Mouse (Mus musculus) embryonic stem cell, embryonic (primary cell): Measurements from ENCODE around the gene BC005537.
"Not testable (repeated sequence)": the region's sequence is repeated elsewhere in the genome, so short reads cannot be mapped to it uniquely, and the experiment has no call there.

Source experiments
- CTCF ChIA-PET, 4 experiments: fragments of 300-600 bp in 2 of 4; fragments of 350-600 bp in 2 of 4; sonication (Branson Sonifier 250); formaldehyde crosslinking; loops; one replicate each; lab custom pipeline; 2022; ENCODE audit warnings: inconsistent platforms in 2 of 4; lab: Charles Lee
- POLR2A ChIA-PET, 4 experiments: fragments of 300-600 bp in 2 of 4; fragments of 350-600 bp in 2 of 4; sonication (Branson Sonifier 250); formaldehyde crosslinking; loops; one replicate each; lab custom pipeline; 2022; ENCODE audit warnings: antibody characterized with exemption in 4 of 4, inconsistent platforms in 1 of 4; lab: Charles Lee

The BC005537 gene

GRCm38 (mm10) chr13:24825587-24825986 lies 24.1 kb downstream of the BC005537 start:
- CTCF ChIA-PET, result no interaction called here
- POLR2A ChIA-PET, result interaction anchor here in 2 of 4 experiments (0.9 to 13.9 kb wide), 9 partner anchors 9 to 38 kb away, joined by 3 to 200 read pairs (median 6); partner anchors contain the start of genes D130043K22Rik (in 1 of the 2) and Tdp2 (in 1 of the 2)

DNA sequence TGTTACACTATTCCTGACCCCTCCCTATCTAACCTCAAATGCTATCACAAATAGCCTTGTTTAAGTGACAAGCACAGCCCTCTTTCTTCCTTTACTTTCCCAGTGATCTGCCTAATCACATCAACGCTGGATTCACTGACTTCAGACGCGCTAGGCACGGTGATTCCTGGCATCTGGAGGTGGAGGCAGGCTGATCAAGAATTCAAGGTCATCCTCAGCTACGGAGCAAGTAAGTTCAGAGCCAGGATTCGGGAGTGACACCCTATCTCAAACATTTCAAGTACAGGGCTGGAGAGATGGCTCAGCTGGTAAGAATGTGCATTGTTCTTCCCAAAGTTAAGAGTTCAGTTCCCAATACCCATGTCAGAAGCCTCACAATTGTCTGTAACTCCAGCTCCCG lies 24.7 kb downstream of the BC005537 start:
- CTCF ChIA-PET, result no interaction called here
- POLR2A ChIA-PET, result interaction anchor here in 3 of 4 experiments (0.5 to 13.9 kb wide), 9 partner anchors 8 to 127 kb away, joined by 3 to 200 read pairs (median 4); partner anchors contain the start of genes D130043K22Rik (in 1 of the 3) and Tdp2 (in 1 of the 3)

- ChIA-PET CTCF (no interaction called here), POLR2A (interaction anchor here in 1 of 4 experiments (1.4 to 2.3 kb wide), 2 partner anchors 15 to 30 kb away, joined by 5 to 9 read pairs; no protein-coding TSS in a partner anchor)
Observed at GRCm38 (mm10) chr13:24830756-24831352, 29.4 kb downstream of the BC005537 start.

- ChIA-PET POLR2A (interaction anchor here (0.6 to 14.8 kb wide), 24 partner anchors 9 to 269 kb away, joined by 3 to 200 read pairs (median 4); partner anchors contain the start of genes D130043K22Rik (in 2 of the 4), Aldh5a1 (in 1 of the 4) and Gmnn (in 1 of the 4)), CTCF (no interaction called here)
Observed at GRCm38 (mm10) chr13:24831353-24832130, 30.1 kb downstream of the BC005537 start, which contains the start of the genes Acot13 and Tdp2. Gene Acot13, minus strand, starts transcription at chr13:24831540. Gene Tdp2, plus strand, starts transcription at chr13:24831679.

DNA sequence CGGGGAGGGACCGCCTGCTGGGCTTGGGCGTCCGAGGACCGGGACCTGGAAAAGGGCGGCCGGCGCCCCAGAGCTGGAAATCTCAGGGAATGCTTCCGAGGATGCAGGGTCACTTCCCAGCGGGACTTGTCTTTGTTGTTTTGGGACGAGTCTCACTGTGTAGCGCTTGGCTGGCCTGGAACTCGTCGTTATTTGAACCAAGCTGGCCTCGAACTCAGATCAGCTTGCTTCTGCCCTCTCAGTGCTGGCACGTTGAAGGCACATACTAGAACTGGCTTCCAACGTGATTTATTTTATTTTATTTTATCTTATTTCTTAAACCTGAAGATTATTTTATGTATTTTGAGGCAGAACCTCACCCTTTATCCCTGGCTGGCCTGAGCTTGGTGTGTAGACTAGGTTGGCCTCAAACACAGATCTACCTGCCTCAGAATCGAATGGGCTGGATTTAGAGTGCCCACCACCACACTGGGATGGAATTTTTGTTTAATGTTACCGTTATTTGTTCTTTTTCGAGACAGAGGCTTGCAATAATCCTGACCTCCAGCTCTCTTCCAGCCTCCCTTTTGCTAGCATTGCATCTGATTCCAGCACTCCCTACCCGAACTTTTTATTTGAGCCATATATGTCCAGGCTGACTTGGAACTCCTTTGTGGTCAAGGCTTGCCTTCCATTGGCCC lies 30.8 kb downstream of the BC005537 start:
- CTCF ChIA-PET, result interaction anchor here in 1 of 4 experiments (0.6 kb wide), 1 partner anchor 101 kb away, joined by 4 read pairs; no protein-coding TSS in a partner anchor
- POLR2A ChIA-PET, result interaction anchor here (0.6 to 14.8 kb wide), 27 partner anchors 8 to 270 kb away, joined by 3 to 200 read pairs (median 4); partner anchors contain the start of genes D130043K22Rik (in 2 of the 4), Aldh5a1 (in 1 of the 4) and Gmnn (in 1 of the 4)

DNA sequence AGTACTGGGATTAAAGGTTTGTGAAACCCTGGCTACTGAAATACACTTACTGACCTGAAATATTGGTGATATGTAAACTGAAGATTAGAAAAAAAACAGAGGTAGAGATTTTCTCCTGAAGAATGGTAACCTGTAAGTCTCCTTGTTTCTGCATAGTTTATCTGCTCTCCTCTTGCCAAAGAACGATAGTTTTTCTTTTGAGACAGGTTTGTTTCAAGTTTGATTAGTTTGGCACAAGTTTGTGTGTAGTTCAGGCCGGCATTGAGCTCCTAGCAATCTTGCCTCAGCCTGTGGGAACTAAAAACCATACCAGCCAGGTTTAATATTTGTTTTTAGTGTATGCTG lies 31.3 kb downstream of the BC005537 start:
- ChIA-PET POLR2A (interaction anchor here (0.6 to 14.8 kb wide), 25 partner anchors 10 to 119 kb away, joined by 3 to 200 read pairs (median 4); partner anchors contain the start of genes D130043K22Rik (in 2 of the 4), Aldh5a1 (in 1 of the 4) and Gmnn (in 1 of the 4)), CTCF (no interaction called here)

DNA sequence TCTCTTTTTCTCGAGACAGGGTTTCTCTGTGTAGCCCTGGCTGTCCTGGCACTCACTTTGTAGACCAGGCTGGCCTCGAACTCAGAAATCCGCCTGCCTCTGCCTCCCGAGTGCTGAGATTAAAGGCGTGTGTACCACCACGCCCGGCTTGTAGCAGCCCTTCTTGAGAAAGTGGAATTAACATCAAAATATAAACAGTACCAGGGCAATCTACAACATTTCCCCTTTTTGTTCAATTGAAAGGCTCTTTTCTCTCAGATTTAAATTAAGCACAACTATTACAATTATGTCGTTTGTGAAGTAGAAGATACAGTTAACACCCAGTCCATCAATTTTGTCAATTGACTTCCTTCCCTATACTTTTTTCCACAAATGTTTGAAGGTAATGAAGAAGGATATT lies 36.3 kb downstream of the BC005537 start:
- CTCF ChIA-PET, result not testable (repeated sequence)
- POLR2A ChIA-PET, result interaction anchor here in 3 of 4 experiments (0.7 to 14.8 kb wide), 15 partner anchors 9 to 1254 kb away, joined by 3 to 200 read pairs (median 4); partner anchors contain the start of gene D130043K22Rik (in 1 of the 3)

- ChIA-PET CTCF (interaction anchor here in 1 of 4 experiments (1.2 kb wide), 1 partner anchor 23 kb away, joined by 3 read pairs; no protein-coding TSS in a partner anchor), POLR2A (interaction anchor here in 3 of 4 experiments (0.5 to 14.8 kb wide), 26 partner anchors 8 to 148 kb away, joined by 3 to 200 read pairs (median 4); partner anchors contain the start of genes Acot13 (in 1 of the 3), Aldh5a1 (in 1 of the 3), Gmnn (in 1 of the 3) and Tdp2 (in 1 of the 3))
Observed at GRCm38 (mm10) chr13:24839831-24840230, 38.4 kb downstream of the BC005537 start.

GRCm38 (mm10) chr13:24841702-24842101 lies 40.2 kb downstream of the BC005537 start:
- POLR2A ChIA-PET, result interaction anchor here (0.6 to 14.8 kb wide), 9 partner anchors 19 to 1049 kb away, joined by 3 to 200 read pairs (median 3); no protein-coding TSS in a partner anchor
- CTCF ChIA-PET, result no interaction called here

DNA sequence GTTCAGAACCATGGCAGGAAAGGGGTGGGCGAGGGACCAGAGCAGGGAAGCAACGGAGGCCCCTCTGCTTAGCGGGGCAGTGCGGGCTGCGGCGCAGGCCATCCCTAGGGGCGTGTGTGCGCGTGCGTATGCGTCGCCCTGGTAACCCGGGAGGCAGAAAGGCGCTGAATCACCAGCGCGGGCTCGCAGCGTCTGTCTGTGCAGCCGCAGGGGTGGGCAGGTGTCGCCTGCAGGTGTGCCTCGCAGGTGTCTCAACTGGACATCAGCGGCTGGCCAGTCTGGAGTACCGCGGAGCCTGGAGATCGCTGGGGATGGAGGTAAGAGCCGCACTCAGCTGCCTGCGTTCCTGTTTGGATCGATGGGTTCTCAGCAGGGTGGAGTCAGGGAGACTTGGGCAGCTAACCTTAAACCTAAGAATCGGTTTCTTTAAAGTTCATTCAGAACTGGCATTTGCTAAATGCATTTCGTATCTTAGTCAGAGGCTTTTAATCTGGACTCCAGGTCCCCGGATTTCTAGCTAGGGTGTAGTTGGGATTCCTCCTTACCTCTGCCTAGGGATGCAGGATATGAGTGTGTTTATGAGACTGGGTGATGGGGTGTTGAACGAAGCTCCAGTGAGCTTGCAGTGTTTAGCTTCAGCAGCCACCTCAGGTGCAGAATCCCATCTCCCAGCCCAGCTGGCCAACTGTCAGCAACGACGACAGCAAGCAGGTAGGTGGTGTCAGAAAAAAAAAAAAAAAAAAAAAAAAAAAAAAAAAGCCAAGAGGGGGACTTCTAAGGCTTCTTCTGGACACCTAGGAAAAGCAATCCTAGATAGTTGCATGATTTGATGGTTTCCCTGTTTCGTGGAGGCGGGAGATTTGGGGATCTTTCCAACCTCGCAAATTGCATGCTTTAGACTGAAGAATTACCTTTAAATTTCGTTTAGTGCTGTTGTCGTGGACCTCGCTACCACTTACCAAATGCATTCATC lies 43.8 kb downstream of the BC005537 start, which contains the start of gene D130043K22Rik:
TSS of gene D130043K22Rik (plus strand) at position 153 of the 973 bp plus-strand sequence.
- CTCF ChIA-PET, result interaction anchor here in 2 of 4 experiments (0.6 to 0.8 kb wide), 3 partner anchors 31 to 92 kb away, joined by 3 read pairs; no protein-coding TSS in a partner anchor
- POLR2A ChIA-PET, result interaction anchor here in 3 of 4 experiments (0.6 to 14.8 kb wide), 11 partner anchors 8 to 279 kb away, joined by 3 to 200 read pairs (median 5); no protein-coding TSS in a partner anchor

GRCm38 (mm10) chr13:24849318-24849717 lies 47.9 kb downstream of the BC005537 start:
- ChIA-PET POLR2A (interaction anchor here in 2 of 4 experiments (1.1 to 2.4 kb wide), 9 partner anchors 9 to 71 kb away, joined by 3 to 12 read pairs (median 4); no protein-coding TSS in a partner anchor), CTCF (interaction anchor here in 2 of 4 experiments (1.2 to 1.7 kb wide), 2 partner anchors 13 kb away, joined by 3 to 4 read pairs; no protein-coding TSS in a partner anchor)

GRCm38 (mm10) chr13:24851989-24852388 lies 50.5 kb downstream of the BC005537 start:
- ChIA-PET CTCF (interaction anchor here in 1 of 4 experiments (1.4 kb wide), 1 partner anchor 10 kb away, joined by 8 read pairs; no protein-coding TSS in a partner anchor), POLR2A (interaction anchor here in 2 of 4 experiments (1.1 to 1.5 kb wide), 4 partner anchors 8 to 31 kb away, joined by 3 to 4 read pairs (median 4); no protein-coding TSS in a partner anchor)

- CTCF ChIA-PET, result interaction anchor here in 1 of 4 experiments (1.4 kb wide), 1 partner anchor 10 kb away, joined by 8 read pairs; no protein-coding TSS in a partner anchor
- POLR2A ChIA-PET, result interaction anchor here in 2 of 4 experiments (0.6 to 1.5 kb wide), 7 partner anchors 9 to 54 kb away, joined by 3 to 4 read pairs (median 3); no protein-coding TSS in a partner anchor
Observed at GRCm38 (mm10) chr13:24852570-24852969, 51.1 kb downstream of the BC005537 start.

DNA sequence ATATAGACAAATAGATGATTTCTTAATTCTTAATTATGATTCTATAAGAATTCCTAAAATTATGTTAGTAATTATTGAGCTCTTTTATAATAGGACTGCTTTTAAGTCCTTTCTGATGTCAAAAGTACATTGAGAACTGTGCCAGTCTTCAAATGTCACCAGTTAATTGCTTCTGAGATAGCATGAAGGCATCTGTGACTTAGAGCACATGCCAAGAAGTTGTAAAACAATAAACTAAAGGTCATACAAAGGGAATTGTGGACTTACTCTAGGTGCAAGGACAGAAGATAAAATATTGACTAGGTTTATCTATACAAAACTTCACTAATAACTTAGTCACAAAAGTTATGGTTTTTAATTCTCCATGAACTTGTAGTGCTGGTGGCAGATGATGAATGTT lies 57.7 kb downstream of the BC005537 start:
- ChIA-PET CTCF (no interaction called here), POLR2A (interaction anchor here in 1 of 4 experiments (0.6 kb wide), 1 partner anchor 38 kb away, joined by 3 read pairs; no protein-coding TSS in a partner anchor)

GRCm38 (mm10) chr13:24861084-24861483 lies 59.6 kb downstream of the BC005537 start:
- ChIA-PET CTCF (interaction anchor here in 1 of 4 experiments (1.6 kb wide), 1 partner anchor 59 kb away, joined by 3 read pairs; no protein-coding TSS in a partner anchor), POLR2A (interaction anchor here in 1 of 4 experiments (1.1 to 1.9 kb wide), 4 partner anchors 16 to 44 kb away, joined by 3 to 8 read pairs (median 4); no protein-coding TSS in a partner anchor)
